Mouse (Mus musculus) G1E (cell line): Measurements from ENCODE around the gene Pla1a. TPM values are rescaled to one million over a fixed set of nuclear protein-coding genes. Genes with fewer than 3 reads are reported as not detected.
"Not testable (repeated sequence)": the region's sequence is repeated elsewhere in the genome, so short reads cannot be mapped to it uniquely, and the experiment has no call there.

Source experiments
- ATAC-seq: 2 replicates; pipeline ENCODE4 v1.8.0; 2016; ENCODE audit warnings: mild to moderate bottlenecking; ENCODE audit not compliant: insufficient number of reproducible peaks, poor library complexity, low FRiP score, severe bottlenecking; ENCODE audit errors: extremely low read depth
- DNase-seq: peaks from one replicate; pipeline ENCODE4 v3.0.0; 2012; ENCODE audit warnings: low spot score
- H3K27me3 ChIP-seq: 2 replicates; pipeline ENCODE4 v1.6.1; 2012; ENCODE audit warnings: mild to moderate bottlenecking, low read length, inconsistent platforms; ENCODE audit not compliant: insufficient read depth
- H3K36me3 ChIP-seq: replicated peaks from 2 replicates; pipeline ENCODE3; 2012; ENCODE audit warnings: mild to moderate bottlenecking, inconsistent platforms
- H3K4me1 ChIP-seq: 2 replicates; pipeline ENCODE4 v1.6.1; 2012; ENCODE audit warnings: low read depth, low read length, inconsistent platforms, mixed read lengths; ENCODE audit not compliant: insufficient read depth
- H3K4me3 ChIP-seq: 2 replicates; pipeline ENCODE4 v1.5.1; 2012; ENCODE audit warnings: low read depth, mild to moderate bottlenecking, inconsistent platforms, low read length, moderate library complexity, mixed read lengths
- H3K9me3 ChIP-seq: replicated peaks from 2 replicates; pipeline ENCODE4 v1.6.1; 2012; ENCODE audit warnings: inconsistent platforms
- CTCF ChIP-seq: IDR thresholded peaks from 2 replicates; pipeline ENCODE4 v1.5.1; 2012; ENCODE audit warnings: low read depth, low read length, inconsistent platforms, mixed read lengths
- GATA1 ChIP-seq: IDR thresholded peaks from 2 replicates; pipeline ENCODE4 v1.6.1; 2012; ENCODE audit warnings: borderline replicate concordance, low read length, inconsistent platforms, mixed read lengths
- GATA2 ChIP-seq: IDR thresholded peaks from 2 replicates; pipeline ENCODE4 v1.6.1; 2012; ENCODE audit warnings: low read depth, low read length, inconsistent platforms, borderline replicate concordance
- POLR2AphosphoS5 ChIP-seq: IDR thresholded peaks from 2 replicates; pipeline ENCODE4 v1.6.1; 2012; ENCODE audit warnings: low read depth, low read length, inconsistent platforms; ENCODE audit not compliant: insufficient replicate concordance
- TAL1 ChIP-seq: conservative IDR thresholded peaks from 2 replicates; pipeline ENCODE4 v1.6.1; 2012; ENCODE audit warnings: low read depth, low read length, inconsistent platforms, mixed read lengths
- polyA plus RNA-seq: library from polyadenylated mRNA; stranded (reverse); fragments of >175 nt; gene quantifications from 2 replicates; pipeline ENCODE4 v1.2.3, GENCODE M21; 2012
- total RNA-seq, 2 experiments: library from RNA; stranded (forward) in 1 of 2; stranded (reverse) in 1 of 2; fragments of 200-1000 nt in 1 of 2; fragments of >200 nt in 1 of 2; fragmentation: Nextera tagmentation in 1 of 2; gene quantifications; 2 replicates each; pipeline ENCODE4 v1.2.3; 2014 to 2017

The Pla1a gene
- total and polyA plus RNA-seq, 3 experiments: 0.16 to 1.7 TPM; not detected in 1

GRCm38 (mm10) chr16:38452442-38453202 is 19.7 kb upstream of the Pla1a start, which contains the start of gene Adprh:
TSS of gene Adprh (minus strand) at chr16:38452703.
- DNase-seq (peak; percentile 89), ATAC-seq (peak; percentile 65)
- H3K4me3 ChIP-seq: peak within 1 kb of the TSS; percentile 82
- no peaks in the 10 kb centered on the region for H3K9me3 ChIP-seq
- TF ChIP-seq GATA1: no peak
- TF ChIP-seq TAL1: no peak
- TF ChIP-seq CTCF: no peak
- no peak for TF ChIP-seq GATA2
- TF ChIP-seq POLR2AphosphoS5: no peak; the same call in 1 of the 2 replicates
- peaks cover 36% of the 10 kb centered on the region for H3K36me3 ChIP-seq
- peaks cover 85% of the 10 kb centered on the region for H3K4me1 ChIP-seq
- no peaks in the 10 kb centered on the region for H3K27me3 ChIP-seq

- no peaks in the 10 kb centered on the region for H3K27me3 ChIP-seq
- H3K4me1 ChIP-seq: peaks cover 81% of the 10 kb centered on the region
- peaks cover 46% of the 10 kb centered on the region for H3K36me3 ChIP-seq
- DNase-seq (no peak), ATAC-seq (no peak)
- H3K4me3 ChIP-seq: peak overlapping the region; percentile 82
- TF ChIP-seq GATA2 (no peak), POLR2AphosphoS5 (no peak), CTCF (no peak)
- no peaks in the 10 kb centered on the region for H3K9me3 ChIP-seq
Observed at GRCm38 (mm10) chr16:38451421-38452205, 18.7 kb upstream of the Pla1a start.

GRCm38 (mm10) chr16:38450707-38451106 is 17.8 kb upstream of the Pla1a start:
- Histone ChIP-seq H3K4me1 (peaks cover 73% of the 10 kb centered on the region), H3K4me3 (no peak overlapping the region; the same call in 1 of the 2 replicates)

GRCm38 (mm10) chr16:38448458-38448857 is 15.5 kb upstream of the Pla1a start:
- H3K27me3 ChIP-seq: no peaks in the 10 kb centered on the region
- DNase-seq: no peak
- TF ChIP-seq POLR2AphosphoS5 (no peak), GATA1 (no peak), TAL1 (no peak), CTCF (no peak), GATA2 (no peak)
- no peak overlapping the region for H3K4me3 ChIP-seq
- peaks cover 78% of the 10 kb centered on the region for H3K36me3 ChIP-seq
- no peak for ATAC-seq
- H3K9me3 ChIP-seq: no peaks in the 10 kb centered on the region
- H3K4me1 ChIP-seq: peaks cover 68% of the 10 kb centered on the region

More at GRCm38 (mm10) chr16:38450707-38451106, 17.8 kb upstream of the Pla1a start:
- Histone ChIP-seq H3K9me3 (no peaks in the 10 kb centered on the region), H3K36me3 (peaks cover 55% of the 10 kb centered on the region), H3K27me3 (no peaks in the 10 kb centered on the region)
- DNase-seq (no peak), ATAC-seq (no peak)
- no peak for TF ChIP-seq TAL1
- no peak for TF ChIP-seq CTCF
- TF ChIP-seq GATA1: no peak
- no peak for TF ChIP-seq POLR2AphosphoS5
- TF ChIP-seq GATA2: no peak

GRCm38 (mm10) chr16:38447366-38447765 is 14.4 kb upstream of the Pla1a start:
- DNase-seq (no peak), ATAC-seq (no peak)
- Histone ChIP-seq H3K27me3 (no peaks in the 10 kb centered on the region), H3K9me3 (no peaks in the 10 kb centered on the region), H3K4me3 (no peak overlapping the region), H3K4me1 (peaks cover 72% of the 10 kb centered on the region), H3K36me3 (peaks cover 89% of the 10 kb centered on the region)
- TF ChIP-seq POLR2AphosphoS5 (no peak), TAL1 (no peak)

GRCm38 (mm10) chr16:38446141-38446540 is 13.2 kb upstream of the Pla1a start:
- DNase-seq, H3K9me3 ChIP-seq, H3K4me3 ChIP-seq, ATAC-seq, H3K27me3 ChIP-seq: not testable (repeated sequence)
- peaks cover 94% of the 10 kb centered on the region for H3K36me3 ChIP-seq
- H3K4me1 ChIP-seq: peaks cover 64% of the 10 kb centered on the region
